Mouse (Mus musculus) intestine, postnatal 0 days (tissue): ENCODE data around the gene Scd3. TPM values are rescaled to one million over a fixed set of nuclear protein-coding genes. Genes with fewer than 3 reads are reported as not detected.

Experiments
- ATAC-seq: fragments of 200-750 bp; cut with Nextera tagmentation; 2 replicates; pipeline ENCODE4 v1.8.0; 2017; ENCODE audit warnings: mild to moderate bottlenecking, moderate TSS enrichment, moderate library complexity
- H3K27ac ChIP-seq: fragments of 300-500 bp; sonication (generic); 2 replicates; pipeline ENCODE4 v1.5.1; 2014; ENCODE audit warnings: mild to moderate bottlenecking, low read depth, low read length, moderate library complexity
- H3K27me3 ChIP-seq: fragments of 300-500 bp; sonication (generic); replicated peaks from 2 replicates; pipeline ENCODE4 v1.6.1; 2014; ENCODE audit warnings: low read length, mixed read lengths; ENCODE audit not compliant: control insufficient read depth, insufficient read depth
- H3K36me3 ChIP-seq: fragments of 300-500 bp; sonication (generic); 2 replicates; pipeline ENCODE4 v1.6.1; 2014; ENCODE audit warnings: mild to moderate bottlenecking, moderate library complexity; ENCODE audit not compliant: control insufficient read depth, insufficient read depth
- H3K4me1 ChIP-seq: fragments of 300-500 bp; sonication (generic); replicated peaks from 2 replicates; pipeline ENCODE4 v1.6.1; 2014; ENCODE audit warnings: antibody characterized with exemption, low read length, mixed read lengths; ENCODE audit not compliant: control insufficient read depth, insufficient read depth
- H3K4me2 ChIP-seq: fragments of 300-500 bp; sonication (generic); replicated peaks from 2 replicates; pipeline ENCODE4 v1.6.1; 2014; ENCODE audit warnings: low read depth, mild to moderate bottlenecking, moderate library complexity
- H3K4me3 ChIP-seq: fragments of 300-500 bp; sonication (generic); 2 replicates; pipeline ENCODE4 v1.5.1; 2014; ENCODE audit warnings: low read depth, low read length
- H3K9ac ChIP-seq: fragments of 300-500 bp; sonication (generic); 2 replicates; pipeline ENCODE4 v1.6.1; 2014; ENCODE audit warnings: mild to moderate bottlenecking, low read depth, low read length
- H3K9me3 ChIP-seq: fragments of 300-500 bp; sonication (generic); 2 replicates; pipeline ENCODE4 v1.6.1; 2016; ENCODE audit warnings: mixed run types; ENCODE audit not compliant: control insufficient read depth
- CTCF ChIP-seq: sonication (generic); IDR thresholded peaks from 2 replicates; pipeline ENCODE4 v1.5.1; 2016; ENCODE audit warnings: low read depth, mild to moderate bottlenecking, control low read depth, antibody characterized with exemption, moderate library complexity
- WGBS: fragments of 180-500 bp; shearing (Covaris S2); extraction: QIAGEN DNeasy Blood & Tissue Kit; methylation state at CpG from one replicate; pipeline ENCODE4 v1.1.7; 2014; 5-methylcytosine and 5-hydroxymethylcytosine counted together
- polyA plus RNA-seq: library from polyadenylated mRNA; unstranded; fragments of >200 nt; fragmentation: Nextera tagmentation; extraction: Ambion mirVana; gene quantifications from 2 replicates; pipeline ENCODE4 v1.2.1, GENCODE M21; 2015

Gene Scd3
- polyA plus RNA-seq, 1 experiment from 2014 or later, result not detected

DNA sequence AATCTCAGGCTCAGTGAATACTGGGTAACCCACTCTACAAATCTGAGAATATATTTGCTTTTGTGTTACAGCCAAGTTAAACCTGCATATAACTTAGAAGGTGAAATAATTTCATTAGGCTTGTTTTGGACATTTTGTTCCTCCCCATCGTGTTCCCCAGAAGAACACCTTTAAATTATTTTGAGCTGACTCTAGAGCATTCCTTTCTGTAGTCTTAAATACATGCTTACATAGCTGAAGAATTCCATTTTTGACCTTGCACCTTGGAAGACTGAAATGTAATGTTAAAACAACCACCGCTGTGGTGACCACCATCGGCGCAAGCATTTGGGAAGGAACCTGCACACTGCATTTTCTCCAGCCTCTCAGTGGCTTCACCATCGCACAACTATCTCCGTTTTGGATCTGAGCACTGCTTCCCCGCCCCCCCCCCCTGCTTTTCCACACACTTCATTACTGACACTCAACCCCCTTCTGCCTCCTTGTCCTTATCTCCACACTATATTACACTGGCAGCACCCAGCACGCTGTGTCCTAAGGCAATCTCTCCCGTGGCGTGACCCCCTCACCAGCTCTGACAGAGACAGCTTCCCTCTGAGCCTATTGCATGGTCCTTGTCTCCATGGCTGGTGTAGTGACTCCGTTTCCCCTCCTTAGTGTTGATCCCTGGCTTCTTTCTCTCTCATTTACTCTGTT is 84.5 kb downstream of the Scd3 start:
- Histone ChIP-seq H3K27me3 (no peaks in the 10 kb centered on the region), H3K9ac (no peak overlapping the region), H3K4me1 (peaks cover 11% of the 10 kb centered on the region; the same call in 1 of the 2 replicates), H3K36me3 (no peaks in the 10 kb centered on the region), H3K4me3 (no peak overlapping the region), H3K27ac (no peak overlapping the region), H3K9me3 (no peaks in the 10 kb centered on the region), H3K4me2 (no peak overlapping the region)
- no peak for TF ChIP-seq CTCF
- 71% methylated on average over 11 of the region's 11 CpGs for WGBS
- no peak for ATAC-seq

DNA sequence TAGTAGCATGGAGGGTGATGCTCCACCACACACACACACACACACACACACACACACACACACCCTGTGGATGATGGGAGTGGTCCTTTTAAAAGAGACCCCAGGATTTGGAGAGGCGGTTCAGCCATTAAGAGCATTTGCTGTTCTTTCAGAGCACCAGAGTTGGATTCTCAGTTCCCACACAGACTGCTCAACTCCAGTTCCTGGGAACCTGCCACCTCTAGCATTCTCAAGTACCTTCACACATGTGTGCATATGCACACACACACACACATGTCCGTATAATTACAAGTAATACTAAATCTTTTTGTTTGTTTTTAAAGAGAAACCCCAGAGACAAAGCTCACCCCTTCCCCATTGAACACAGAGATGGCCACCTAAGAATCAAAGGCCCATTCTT is 89.0 kb downstream of the Scd3 start:
- Histone ChIP-seq H3K4me3 (no peak overlapping the region), H3K36me3 (peaks cover 14% of the 10 kb centered on the region; the same call in 1 of the 2 replicates), H3K9ac (no peak overlapping the region), H3K27ac (peak overlapping the region; percentile 42; the same call in 1 of the 2 replicates), H3K4me1 (0 out of 2 replicates have a peak, but pooled peaks cover 18% of the 10 kb centered on the region), H3K4me2 (no peak overlapping the region; the same call in 1 of the 2 replicates), H3K9me3 (no peaks in the 10 kb centered on the region), H3K27me3 (no peaks in the 10 kb centered on the region)
- no peak for ATAC-seq
- WGBS, result 72% methylated on average over 2 of the region's 2 CpGs
- TF ChIP-seq CTCF, result no peak

DNA sequence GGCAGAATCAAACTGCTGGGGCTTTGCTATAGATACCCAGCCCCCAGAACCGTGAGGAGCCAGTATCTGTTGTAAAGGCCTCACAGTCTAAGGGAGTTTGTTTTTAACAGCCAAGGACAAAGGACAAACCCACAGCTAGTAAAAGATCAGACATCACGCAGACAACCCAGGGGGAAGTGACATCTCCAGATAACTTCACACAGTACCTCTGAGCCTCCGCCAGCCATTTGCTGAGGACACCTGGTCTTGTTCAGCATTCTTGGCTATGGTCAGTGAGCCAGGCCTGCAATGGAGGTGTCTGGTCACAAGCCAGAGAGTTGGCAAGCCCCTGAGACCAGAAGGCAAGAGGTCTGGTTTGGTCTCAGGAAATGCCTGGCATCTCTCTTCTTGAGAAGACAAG is 89.4 kb downstream of the Scd3 start:
- 0 out of 2 replicates have a peak, but pooled peaks cover 19% of the 10 kb centered on the region for H3K4me1 ChIP-seq
- H3K4me2 ChIP-seq, result no peak overlapping the region; the same call in 1 of the 2 replicates
- no peaks in the 10 kb centered on the region for H3K27me3 ChIP-seq
- H3K36me3 ChIP-seq, result peaks cover 14% of the 10 kb centered on the region; the same call in 1 of the 2 replicates
- no peaks in the 10 kb centered on the region for H3K9me3 ChIP-seq
- ATAC-seq, result no peak
- WGBS, result 30% methylated on average over 3 of the region's 3 CpGs
- TF ChIP-seq CTCF, result no peak
- H3K4me3 ChIP-seq, result no peak overlapping the region
- no peak overlapping the region for H3K9ac ChIP-seq
- H3K27ac ChIP-seq, result peak overlapping the region; percentile 42

DNA sequence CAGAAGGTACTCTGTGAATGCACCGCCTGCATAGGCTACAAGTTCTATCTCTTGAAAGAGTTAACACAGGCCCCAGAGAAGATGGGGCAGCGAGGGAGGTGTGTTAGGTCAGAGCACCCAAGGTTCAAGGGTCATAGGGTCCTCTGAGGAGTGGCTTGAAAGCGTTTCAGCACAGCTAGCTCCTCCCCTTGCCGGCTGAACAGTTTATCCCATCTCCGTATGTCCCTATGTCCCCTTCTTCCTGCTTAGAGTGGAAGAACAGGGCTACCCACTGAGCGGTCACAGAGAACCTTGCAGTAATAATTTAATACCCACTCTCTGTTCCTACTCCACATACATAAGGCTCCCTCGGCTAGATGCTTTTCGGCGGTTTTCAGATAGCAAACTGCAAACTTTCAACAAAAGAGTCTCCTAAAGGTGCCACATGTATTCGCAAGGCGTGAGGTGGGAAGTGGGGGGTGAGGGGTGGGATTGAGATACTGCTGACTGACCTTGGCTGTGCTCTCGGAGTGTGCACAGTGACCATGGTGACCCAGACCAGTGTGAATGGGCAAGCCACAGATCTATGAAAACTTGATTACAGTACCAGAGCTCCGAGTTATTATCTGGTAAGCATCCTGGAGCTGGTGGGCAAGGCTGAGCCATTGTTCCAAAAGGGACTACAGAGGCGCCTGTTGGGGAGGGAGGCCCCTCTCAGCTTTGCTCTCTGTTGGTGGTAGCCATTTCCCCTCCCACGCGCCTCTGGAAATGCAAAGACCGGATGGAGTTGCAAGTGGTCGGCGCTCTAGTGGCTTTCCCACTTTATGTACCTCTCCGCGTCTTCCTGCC is 90.1 kb downstream of the Scd3 start, which contains the start of gene Scd2:
TSS of gene Scd2 (plus strand) at position 734 of the 828 bp plus-strand sequence.
- H3K4me1 ChIP-seq, result 0 out of 2 replicates have a peak, but pooled peaks cover 19% of the 10 kb centered on the region
- H3K27ac ChIP-seq, result peak within 1 kb of the TSS; percentile 82
- peak within 1 kb of the TSS; percentile 54 for H3K4me3 ChIP-seq
- H3K36me3 ChIP-seq, result peaks cover 16% of the 10 kb centered on the region; the same call in 1 of the 2 replicates
- H3K9ac ChIP-seq, result peak within 1 kb of the TSS; percentile 46
- ATAC-seq, result peak; percentile 1; the same call in 1 of the 2 replicates
- TF ChIP-seq CTCF, result no peak
- no peaks in the 10 kb centered on the region for H3K9me3 ChIP-seq
- H3K4me2 ChIP-seq, result peak within 1 kb of the TSS; percentile 87
- no peaks in the 10 kb centered on the region for H3K27me3 ChIP-seq
- 2% methylated on average over 21 of the region's 21 CpGs for WGBS

Other genes starting within 250 kb of the Scd3 start
- 14.3 and 18.7 TPM in 2 replicates for gene Cpn1, start 216.7 kb upstream of the Scd3 start, polyA plus RNA-seq
- gene Cyp2c23, start 174.1 kb upstream of the Scd3 start, polyA plus RNA-seq, result 2.7 and 4.0 TPM in 2 replicates
- gene Erlin1, start 133.5 kb upstream of the Scd3 start, polyA plus RNA-seq, result 21.0 and 24.3 TPM in 2 replicates
- gene Chuk, start 95.8 kb upstream of the Scd3 start, polyA plus RNA-seq, result 41.2 and 46.7 TPM in 2 replicates
- gene Cwf19l1, start 67.4 kb upstream of the Scd3 start, polyA plus RNA-seq, result 10.7 and 12.5 TPM in 2 replicates
- 76.2 and 78.4 TPM in 2 replicates for gene Bloc1s2, start 56.8 kb upstream of the Scd3 start, polyA plus RNA-seq
- gene Pkd2l1, start 10.8 kb upstream of the Scd3 start, polyA plus RNA-seq, result not detected in 2 replicates
- gene Scd2, start 90.4 kb downstream of the Scd3 start, polyA plus RNA-seq, result 35.6 and 42.1 TPM in 2 replicates
- 0.04 TPM in 1 of 2 replicates, not detected in the other for gene Scd4, start 129.8 kb downstream of the Scd3 start, polyA plus RNA-seq
- gene Scd1, start 204.6 kb downstream of the Scd3 start, polyA plus RNA-seq, result 1.5 and 2.6 TPM in 2 replicates